Mouse (Mus musculus): ENCODE results near the gene Olfr771.

DNA sequence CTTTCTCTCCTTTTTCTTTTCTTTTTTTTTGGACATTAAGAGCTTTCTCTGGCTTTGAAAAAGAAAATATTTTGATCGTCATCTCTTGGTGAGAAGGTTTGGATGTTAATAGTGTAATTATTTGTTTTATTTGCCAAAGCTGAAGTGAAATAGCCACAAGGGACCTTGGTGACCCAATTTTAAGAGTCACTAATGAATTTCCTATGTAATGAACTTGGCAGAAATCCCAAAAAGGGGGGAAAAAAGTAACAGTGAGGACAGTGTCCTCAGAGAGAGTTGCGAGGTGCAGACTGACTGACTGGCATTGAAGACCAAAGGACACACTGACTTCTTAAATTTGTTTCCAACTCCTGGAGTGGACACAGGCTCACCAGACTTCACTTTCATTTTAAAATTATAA is 25.7 kb downstream of the Olfr771 start, which contains the start of gene Olfr770:
- TF ChIP-seq CTCF (IDR thresholded peaks at IDR 0.05; ENCODE audit: insufficient read depth, low read depth, low read length) (no peak), POLR2A (IDR thresholded peaks at IDR 0.05; ENCODE audit: insufficient read depth, low read depth, low read length) (no peak)
